Mouse (Mus musculus) hindbrain, embryonic 15.5 days (tissue): ENCODE results near the gene Olfr6. TPM values are rescaled to one million over a fixed set of nuclear protein-coding genes. Genes with fewer than 3 reads are reported as not detected.
"Not testable (repeated sequence)": the region's sequence is repeated elsewhere in the genome, so short reads cannot be mapped to it uniquely, and the experiment has no call there.

ENCODE experiments used
- ATAC-seq: fragments of 200-750 bp; cut with Nextera tagmentation; 2 replicates; pipeline ENCODE4 v1.8.0; 2017; ENCODE audit warnings: low read depth, moderate number of reproducible peaks, moderate TSS enrichment; ENCODE audit not compliant: low FRiP score
- H3K27ac ChIP-seq: fragments of 300-500 bp; sonication (generic); replicated peaks from 2 replicates; pipeline ENCODE4 v1.5.1; 2015; ENCODE audit warnings: mild to moderate bottlenecking, inconsistent platforms
- H3K27me3 ChIP-seq: fragments of 300-500 bp; sonication (generic); 2 replicates; pipeline ENCODE4 v1.6.1; 2015; ENCODE audit warnings: control low read depth, inconsistent platforms
- H3K36me3 ChIP-seq: fragments of 300-500 bp; sonication (generic); 2 replicates; pipeline ENCODE4 v1.6.1; 2015; ENCODE audit warnings: control low read depth, inconsistent platforms
- H3K4me1 ChIP-seq: fragments of 300-500 bp; sonication (generic); replicated peaks from 2 replicates; pipeline ENCODE4 v1.6.1; 2015; ENCODE audit warnings: control low read depth, inconsistent platforms
- H3K4me2 ChIP-seq: fragments of 300-500 bp; sonication (generic); 2 replicates; pipeline ENCODE4 v1.6.1; 2015; ENCODE audit warnings: moderate library complexity, mild to moderate bottlenecking, inconsistent platforms
- H3K4me3 ChIP-seq: fragments of 300-500 bp; sonication (generic); 2 replicates; pipeline ENCODE4 v1.5.1; 2015; ENCODE audit warnings: mild to moderate bottlenecking, inconsistent platforms
- H3K9ac ChIP-seq: fragments of 300-500 bp; sonication (generic); 2 replicates; pipeline ENCODE4 v1.6.1; 2015; ENCODE audit warnings: inconsistent platforms
- H3K9me3 ChIP-seq: fragments of 300-500 bp; sonication (generic); 2 replicates; pipeline ENCODE4 v1.6.1; 2016; ENCODE audit warnings: control low read depth, inconsistent platforms
- WGBS: fragments of 180-500 bp; shearing (Covaris S2); methylation state at CpG from one replicate; pipeline ENCODE4 v1.1.7; 2015; 5-methylcytosine and 5-hydroxymethylcytosine counted together
- polyA plus RNA-seq: library from polyadenylated mRNA; unstranded; fragments of >200 nt; fragmentation: Nextera tagmentation; extraction: Ambion mirVana; gene quantifications from 2 replicates; pipeline ENCODE4 v1.2.1, GENCODE M21; 2015

Gene Olfr6
- polyA plus RNA-seq, result not detected in 2 replicates

- WGBS, result 85% methylated on average over 1 of the region's 1 CpGs
- no peaks in the 10 kb centered on the region for H3K36me3 ChIP-seq
- no peak for ATAC-seq
Measured at GRCm38 (mm10) chr7:106963837-106964236, at the start of gene Olfr6. Gene Olfr6, minus strand, starts transcription at chr7:106963937.

DNA sequence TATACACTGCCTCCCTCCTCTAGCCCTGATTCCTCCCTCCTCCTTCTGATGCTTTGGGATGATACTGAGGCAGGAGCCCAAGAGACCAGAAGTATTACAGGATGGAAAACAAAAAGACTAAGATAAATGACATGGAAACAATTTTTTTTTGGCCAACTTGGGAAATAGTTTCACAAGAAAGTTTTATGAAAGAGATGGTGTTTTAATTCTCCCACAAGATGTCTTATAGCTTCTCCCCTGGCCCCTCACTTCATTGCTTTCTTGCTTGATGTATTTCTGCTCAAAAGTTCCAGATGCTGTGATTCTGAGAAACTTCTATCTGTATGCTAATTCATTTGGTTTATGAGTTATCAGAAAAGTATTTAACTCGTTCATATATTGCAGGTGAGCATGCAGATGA lies 42.2 kb upstream of the Olfr6 start, which contains the start of gene Olfr2:
Gene Olfr2 (minus strand): TSS at position 101 of the 400 bp plus-strand sequence.
- WGBS, result 69% methylated on average over 1 of the region's 1 CpGs
- Histone ChIP-seq H3K36me3 (no peaks in the 10 kb centered on the region), H3K9me3 (no peaks in the 10 kb centered on the region), H3K27ac (no peak within 1 kb of the TSS), H3K4me2 (no peak within 1 kb of the TSS), H3K27me3 (no peaks in the 10 kb centered on the region), H3K4me1 (no peaks in the 10 kb centered on the region), H3K9ac (no peak within 1 kb of the TSS), H3K4me3 (no peak within 1 kb of the TSS)
- no peak for ATAC-seq

More at GRCm38 (mm10) chr7:106963837-106964236, at the start of gene Olfr6:
- Histone ChIP-seq H3K4me2 (no peak within 1 kb of the TSS), H3K9ac (no peak within 1 kb of the TSS), H3K27ac (no peak within 1 kb of the TSS), H3K4me3 (no peak within 1 kb of the TSS), H3K9me3 (no peaks in the 10 kb centered on the region), H3K27me3 (no peaks in the 10 kb centered on the region), H3K4me1 (no peaks in the 10 kb centered on the region)

DNA sequence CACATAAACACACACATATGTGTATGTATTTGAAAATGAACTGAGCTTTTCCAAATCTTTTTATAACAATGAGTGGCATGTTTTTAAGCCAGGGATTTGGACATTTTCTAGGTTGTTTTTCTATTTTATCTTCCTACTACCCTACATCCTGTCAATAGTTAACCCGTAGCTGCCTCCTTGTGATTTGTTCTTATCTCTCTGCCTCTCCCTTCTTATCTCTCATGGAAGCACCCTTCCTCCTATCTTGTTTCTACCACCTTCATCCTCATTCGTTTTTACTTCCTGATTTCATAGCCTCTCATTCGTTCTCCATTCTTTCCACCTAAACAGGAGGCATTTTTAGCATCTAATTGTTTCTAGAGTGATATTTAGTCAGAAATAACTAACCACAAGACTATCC lies 40.4 kb upstream of the Olfr6 start:
- Histone ChIP-seq H3K9me3 (no peaks in the 10 kb centered on the region), H3K27me3 (no peaks in the 10 kb centered on the region), H3K27ac (no peak overlapping the region), H3K4me3 (no peak overlapping the region), H3K9ac (no peak overlapping the region), H3K4me2 (no peak overlapping the region), H3K4me1 (no peaks in the 10 kb centered on the region), H3K36me3 (no peaks in the 10 kb centered on the region)
- WGBS, result 78% methylated on average over 3 of the region's 3 CpGs
- ATAC-seq, result no peak

- H3K27me3 ChIP-seq, result no peaks in the 10 kb centered on the region
- no peak overlapping the region for H3K4me3 ChIP-seq
- H3K9ac ChIP-seq, result no peak overlapping the region
- H3K4me2 ChIP-seq, result no peak overlapping the region
- H3K27ac ChIP-seq, result no peak overlapping the region
- WGBS, result 95% methylated on average over 7 of the region's 7 CpGs
- H3K4me1 ChIP-seq, result no peaks in the 10 kb centered on the region
- no peaks in the 10 kb centered on the region for H3K9me3 ChIP-seq
- no peak for ATAC-seq
- no peaks in the 10 kb centered on the region for H3K36me3 ChIP-seq
Measured at GRCm38 (mm10) chr7:107000798-107001197, 37.1 kb upstream of the Olfr6 start.

DNA sequence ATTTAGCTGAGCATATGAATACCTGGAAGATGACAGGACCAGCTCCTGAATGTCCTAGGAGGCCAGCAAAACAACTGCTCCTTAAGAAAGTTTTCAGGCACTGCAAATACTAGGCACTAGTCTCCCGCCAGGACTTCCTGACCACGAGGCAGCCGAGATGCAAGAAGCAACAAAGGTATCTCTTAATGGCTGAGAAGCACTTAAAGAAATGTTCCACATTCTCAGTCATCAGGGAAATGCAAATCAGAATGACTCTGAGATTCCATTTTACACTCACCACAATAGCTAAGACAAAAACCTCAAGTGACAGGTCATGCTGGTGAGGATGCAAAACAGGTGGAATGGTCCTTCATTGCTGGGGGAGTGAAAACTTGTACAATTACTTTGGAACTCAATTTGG lies 21.5 kb upstream of the Olfr6 start:
- H3K4me1 ChIP-seq, result no peaks in the 10 kb centered on the region
- no peaks in the 10 kb centered on the region for H3K9me3 ChIP-seq
- no peaks in the 10 kb centered on the region for H3K27me3 ChIP-seq
- H3K9ac ChIP-seq, result no peak overlapping the region
- ATAC-seq, result no peak
- H3K27ac ChIP-seq, result no peak overlapping the region
- 91% methylated on average over 3 of the region's 3 CpGs for WGBS
- no peaks in the 10 kb centered on the region for H3K36me3 ChIP-seq
- H3K4me3 ChIP-seq, result no peak overlapping the region
- H3K4me2 ChIP-seq, result no peak overlapping the region

DNA sequence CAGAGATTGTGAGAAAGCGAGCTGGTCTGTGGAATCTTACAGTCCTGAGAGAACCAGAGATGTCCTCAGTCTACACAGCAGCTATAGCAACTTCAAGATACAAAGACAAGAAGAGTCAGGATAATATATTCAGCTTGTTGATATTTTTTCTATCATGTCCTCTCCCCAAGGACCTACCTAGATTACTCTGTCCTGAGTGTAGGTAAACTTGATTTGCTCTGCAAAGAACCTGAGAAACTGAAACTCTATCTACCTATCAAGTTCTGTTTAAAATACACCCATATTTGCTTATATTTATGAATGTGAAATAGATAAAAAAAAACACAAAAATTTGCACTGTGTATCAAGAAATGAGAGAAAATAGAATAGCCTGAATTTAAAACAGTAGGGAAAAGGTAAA lies 11.6 kb upstream of the Olfr6 start, which contains the start of gene Olfr711:
Gene Olfr711 (minus strand): TSS at position 101 of the 400 bp plus-strand sequence.
- H3K4me1 ChIP-seq, result no peaks in the 10 kb centered on the region
- no peak within 1 kb of the TSS for H3K4me2 ChIP-seq
- H3K4me3 ChIP-seq, result no peak within 1 kb of the TSS
- no peaks in the 10 kb centered on the region for H3K9me3 ChIP-seq
- H3K27ac ChIP-seq, result no peak within 1 kb of the TSS
- no peak for ATAC-seq
- no peaks in the 10 kb centered on the region for H3K36me3 ChIP-seq
- WGBS, result 79% methylated on average over 1 of the region's 1 CpGs
- no peak within 1 kb of the TSS for H3K9ac ChIP-seq
- no peaks in the 10 kb centered on the region for H3K27me3 ChIP-seq

DNA sequence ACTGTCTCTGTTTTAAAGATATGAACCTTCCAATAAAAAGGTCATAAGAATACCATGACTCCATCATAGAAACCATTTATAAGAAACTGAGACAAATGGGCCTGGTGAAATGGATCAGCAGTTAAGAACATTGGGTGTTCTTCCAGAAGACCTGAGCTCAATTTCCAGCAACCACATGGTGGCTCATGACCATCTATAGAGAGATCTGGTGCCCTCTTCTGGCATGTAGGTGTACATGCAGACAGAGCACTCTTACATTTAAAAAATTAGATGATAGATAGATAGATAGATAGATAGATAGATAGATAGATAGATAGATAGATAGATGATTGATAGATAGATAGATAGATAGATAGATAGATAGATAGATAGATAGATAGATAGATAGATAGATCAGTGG lies 3.8 kb upstream of the Olfr6 start:
- H3K36me3 ChIP-seq, H3K27me3 ChIP-seq, H3K9me3 ChIP-seq, H3K4me2 ChIP-seq, H3K4me1 ChIP-seq, ATAC-seq, H3K27ac ChIP-seq, H3K4me3 ChIP-seq, H3K9ac ChIP-seq: not testable (repeated sequence)

- H3K36me3 ChIP-seq, result no peaks in the 10 kb centered on the region
- no peak within 1 kb of the TSS for H3K9ac ChIP-seq
- no peak within 1 kb of the TSS for H3K4me2 ChIP-seq
- no peak within 1 kb of the TSS for H3K27ac ChIP-seq
- H3K9me3 ChIP-seq, result no peaks in the 10 kb centered on the region
- H3K27me3 ChIP-seq, result no peaks in the 10 kb centered on the region
- no peak for ATAC-seq
- no peak within 1 kb of the TSS for H3K4me3 ChIP-seq
- H3K4me1 ChIP-seq, result no peaks in the 10 kb centered on the region
- 76% methylated on average over 3 of the region's 3 CpGs for WGBS
Measured at GRCm38 (mm10) chr7:106948212-106948611, 15.5 kb downstream of the Olfr6 start, which contains the start of gene Olfr710. Gene Olfr710, minus strand, starts transcription at chr7:106948312.

GRCm38 (mm10) chr7:106932119-106932518 lies 31.6 kb downstream of the Olfr6 start, which contains the start of gene Olfr709-ps1:
Gene Olfr709-ps1, minus strand, starts transcription at chr7:106932219.
- Histone ChIP-seq H3K27ac (no peak within 1 kb of the TSS), H3K27me3 (no peaks in the 10 kb centered on the region), H3K36me3 (no peaks in the 10 kb centered on the region), H3K4me3 (no peak within 1 kb of the TSS), H3K9me3 (no peaks in the 10 kb centered on the region), H3K9ac (no peak within 1 kb of the TSS), H3K4me2 (no peak within 1 kb of the TSS), H3K4me1 (no peaks in the 10 kb centered on the region)
- ATAC-seq, result no peak

DNA sequence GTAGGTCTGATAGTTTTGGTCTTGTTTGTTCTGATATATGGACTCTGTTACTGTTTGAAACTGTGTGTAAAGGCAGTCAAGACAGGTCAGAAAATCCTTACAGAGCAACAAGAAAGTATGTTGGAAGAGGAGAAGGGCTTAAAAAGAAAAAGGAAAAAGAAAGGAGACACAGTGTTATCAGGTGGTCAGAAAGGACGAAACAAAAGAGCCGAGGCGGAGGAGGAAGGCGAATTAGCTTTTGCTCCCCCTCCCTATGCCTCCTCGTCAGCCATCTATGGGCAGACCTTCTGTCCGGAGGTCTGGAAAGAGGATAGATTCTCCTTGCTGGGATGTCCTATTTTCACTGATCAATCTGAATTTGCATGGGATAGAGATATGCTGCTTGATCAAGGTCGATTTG lies 42.8 kb downstream of the Olfr6 start:
- not testable (repeated sequence) for H3K9me3 ChIP-seq, H3K27ac ChIP-seq, H3K27me3 ChIP-seq, H3K4me1 ChIP-seq, H3K4me2 ChIP-seq, H3K4me3 ChIP-seq, H3K9ac ChIP-seq, ATAC-seq, H3K36me3 ChIP-seq
- 96% methylated on average over 7 of the region's 7 CpGs for WGBS

DNA sequence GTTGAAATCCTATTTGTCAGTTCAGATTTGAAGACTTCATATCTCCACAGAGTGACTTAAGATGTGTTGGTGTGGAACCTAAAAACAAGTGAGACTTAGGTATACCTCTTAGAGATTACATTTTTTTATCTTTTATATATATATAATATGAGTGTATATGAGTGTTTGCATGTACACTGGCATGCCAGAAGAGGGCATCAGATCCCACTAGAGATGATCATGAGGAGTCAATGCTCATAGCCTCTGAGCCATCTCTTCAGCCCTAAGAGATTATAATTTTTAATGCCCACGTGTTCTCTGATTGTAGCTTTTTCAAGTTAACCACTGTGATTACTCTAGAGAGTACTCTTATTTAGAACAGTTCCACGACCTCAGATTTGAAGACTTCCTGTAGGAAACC lies 56.1 kb downstream of the Olfr6 start, which contains the start of gene Olfr1532-ps1:
Gene Olfr1532-ps1 (plus strand): TSS at position 326 of the 400 bp plus-strand sequence.
- H3K27ac ChIP-seq, result no peak within 1 kb of the TSS
- no peaks in the 10 kb centered on the region for H3K27me3 ChIP-seq
- H3K9ac ChIP-seq, result no peak within 1 kb of the TSS
- no peak within 1 kb of the TSS for H3K4me3 ChIP-seq
- no peaks in the 10 kb centered on the region for H3K36me3 ChIP-seq
- ATAC-seq, result no peak
- 68% methylated on average over 2 of the region's 2 CpGs for WGBS
- no peak within 1 kb of the TSS for H3K4me2 ChIP-seq
- H3K9me3 ChIP-seq, result no peaks in the 10 kb centered on the region
- no peaks in the 10 kb centered on the region for H3K4me1 ChIP-seq
